Mouse (Mus musculus): Measurements from ENCODE around the gene Klf1. TPM values are rescaled to one million over a fixed set of nuclear protein-coding genes. Genes with fewer than 3 reads are reported as not detected.

Klf1 gene
- polyA plus RNA-seq, 1 experiment from 2014 or later, result 1.8 TPM

- no peak overlapping the region for H3K9ac ChIP-seq (ENCODE audit: low read length)
- no peaks in the 10 kb centered on the region for H3K36me3 ChIP-seq (ENCODE audit: control insufficient read depth, insufficient read depth, low read length)
- ATAC-seq (replicated peaks; ENCODE audit: low FRiP score, low TSS enrichment, low read depth) (no peak), DNase-seq (ENCODE audit: low spot score) (no peak)
- H3K4me1 ChIP-seq (replicated peaks; ENCODE audit: control insufficient read depth, insufficient read depth, low read length), result no peaks in the 10 kb centered on the region
- WGBS, result 88% methylated on average over 1 of the region's 1 CpGs
- H3K27ac ChIP-seq (ENCODE audit: low read depth), result no peak overlapping the region
- no peak overlapping the region for H3K4me3 ChIP-seq (ENCODE audit: low read depth, low read length)
- no peaks in the 10 kb centered on the region for H3K9me3 ChIP-seq (ENCODE audit: control insufficient read depth, low read length)
- no peak overlapping the region for H3K4me2 ChIP-seq (ENCODE audit: low read length)
- no peaks in the 10 kb centered on the region for H3K27me3 ChIP-seq (replicated peaks; ENCODE audit: control insufficient read depth, insufficient read depth, low read length)
Measured at GRCm38 (mm10) chr8:84878915-84879314, 22.8 kb upstream of the Klf1 start.

DNA sequence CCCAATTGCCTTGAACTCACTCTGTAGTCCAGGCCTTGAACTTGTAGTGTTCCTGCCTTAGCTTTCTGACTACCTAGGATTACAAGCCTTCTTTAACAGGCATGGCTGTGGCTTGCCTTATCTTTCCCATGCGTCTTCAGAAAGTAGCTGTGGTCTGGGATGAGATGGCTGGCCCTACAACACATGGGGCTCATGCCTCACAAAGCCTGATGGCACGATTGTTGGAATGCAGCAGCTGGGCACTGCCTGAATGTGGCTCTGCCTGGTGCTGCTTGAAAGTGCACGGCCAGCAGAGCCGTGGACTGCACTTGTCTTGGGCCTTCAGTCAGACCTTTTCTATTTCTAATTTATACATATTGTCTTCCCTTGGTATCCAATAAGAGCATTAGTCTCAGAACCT is 17.0 kb upstream of the Klf1 start:
- Histone ChIP-seq H3K4me2 (ENCODE audit: low read length) (no peak overlapping the region), H3K27me3 (replicated peaks; ENCODE audit: control insufficient read depth, insufficient read depth, low read length) (no peaks in the 10 kb centered on the region), H3K4me3 (ENCODE audit: low read depth, low read length) (no peak overlapping the region), H3K9ac (ENCODE audit: low read length) (no peak overlapping the region), H3K9me3 (ENCODE audit: control insufficient read depth, low read length) (no peaks in the 10 kb centered on the region), H3K4me1 (replicated peaks; ENCODE audit: control insufficient read depth, insufficient read depth, low read length) (no peaks in the 10 kb centered on the region), H3K27ac (ENCODE audit: low read depth) (no peak overlapping the region), H3K36me3 (ENCODE audit: control insufficient read depth, insufficient read depth, low read length) (peaks cover 37% of the 10 kb centered on the region)
- 86% methylated on average over 4 of the region's 4 CpGs for WGBS
- no peak for DNase-seq (ENCODE audit: low spot score)
- ATAC-seq (replicated peaks; ENCODE audit: low FRiP score, low TSS enrichment, low read depth), result no peak

DNA sequence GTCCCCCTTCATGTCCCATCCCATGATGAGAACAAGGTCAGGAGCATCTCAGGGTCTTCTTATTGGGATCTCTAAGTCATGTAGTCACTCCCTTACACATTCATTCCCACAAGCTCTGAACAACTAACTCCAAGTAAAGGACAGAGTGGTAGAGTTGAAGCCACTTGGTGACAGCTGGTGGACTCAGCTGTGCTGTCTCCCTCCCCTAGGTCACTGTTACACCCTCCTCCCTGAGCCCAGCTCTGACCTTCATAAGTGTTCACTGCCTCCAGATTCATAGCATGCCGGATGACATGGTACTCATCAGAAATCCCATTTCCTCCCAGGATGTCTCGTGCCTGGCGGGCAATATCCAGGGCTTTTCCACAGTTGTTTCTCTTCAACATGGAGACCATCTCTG is 13.4 kb upstream of the Klf1 start:
- H3K4me3 ChIP-seq (ENCODE audit: low read depth, low read length), result no peak overlapping the region
- DNase-seq (ENCODE audit: low spot score), result no peak
- H3K27ac ChIP-seq (ENCODE audit: low read depth), result no peak overlapping the region
- H3K4me2 ChIP-seq (ENCODE audit: low read length), result no peak overlapping the region
- peaks cover 4% of the 10 kb centered on the region for H3K4me1 ChIP-seq (replicated peaks; ENCODE audit: control insufficient read depth, insufficient read depth, low read length)
- peaks cover 41% of the 10 kb centered on the region for H3K36me3 ChIP-seq (ENCODE audit: control insufficient read depth, insufficient read depth, low read length)
- H3K9me3 ChIP-seq (ENCODE audit: control insufficient read depth, low read length), result no peaks in the 10 kb centered on the region
- no peaks in the 10 kb centered on the region for H3K27me3 ChIP-seq (replicated peaks; ENCODE audit: control insufficient read depth, insufficient read depth, low read length)
- WGBS, result 90% methylated on average over 3 of the region's 3 CpGs
- no peak overlapping the region for H3K9ac ChIP-seq (ENCODE audit: low read length)
- ATAC-seq (replicated peaks; ENCODE audit: low FRiP score, low TSS enrichment, low read depth), result no peak

GRCm38 (mm10) chr8:84889141-84889540 is 12.6 kb upstream of the Klf1 start:
- H3K4me1 ChIP-seq (replicated peaks; ENCODE audit: control insufficient read depth, insufficient read depth, low read length), result peaks cover 4% of the 10 kb centered on the region
- H3K9me3 ChIP-seq (ENCODE audit: control insufficient read depth, low read length), result no peaks in the 10 kb centered on the region
- no peak overlapping the region for H3K27ac ChIP-seq (ENCODE audit: low read depth)
- no peak for DNase-seq (ENCODE audit: low spot score)
- no peak for ATAC-seq (replicated peaks; ENCODE audit: low FRiP score, low TSS enrichment, low read depth)
- H3K9ac ChIP-seq (ENCODE audit: low read length), result no peak overlapping the region
- H3K27me3 ChIP-seq (replicated peaks; ENCODE audit: control insufficient read depth, insufficient read depth, low read length), result no peaks in the 10 kb centered on the region
- no peak overlapping the region for H3K4me3 ChIP-seq (ENCODE audit: low read depth, low read length)
- peaks cover 41% of the 10 kb centered on the region for H3K36me3 ChIP-seq (ENCODE audit: control insufficient read depth, insufficient read depth, low read length)
- 96% methylated on average over 1 of the region's 1 CpGs for WGBS
- no peak overlapping the region for H3K4me2 ChIP-seq (ENCODE audit: low read length)

DNA sequence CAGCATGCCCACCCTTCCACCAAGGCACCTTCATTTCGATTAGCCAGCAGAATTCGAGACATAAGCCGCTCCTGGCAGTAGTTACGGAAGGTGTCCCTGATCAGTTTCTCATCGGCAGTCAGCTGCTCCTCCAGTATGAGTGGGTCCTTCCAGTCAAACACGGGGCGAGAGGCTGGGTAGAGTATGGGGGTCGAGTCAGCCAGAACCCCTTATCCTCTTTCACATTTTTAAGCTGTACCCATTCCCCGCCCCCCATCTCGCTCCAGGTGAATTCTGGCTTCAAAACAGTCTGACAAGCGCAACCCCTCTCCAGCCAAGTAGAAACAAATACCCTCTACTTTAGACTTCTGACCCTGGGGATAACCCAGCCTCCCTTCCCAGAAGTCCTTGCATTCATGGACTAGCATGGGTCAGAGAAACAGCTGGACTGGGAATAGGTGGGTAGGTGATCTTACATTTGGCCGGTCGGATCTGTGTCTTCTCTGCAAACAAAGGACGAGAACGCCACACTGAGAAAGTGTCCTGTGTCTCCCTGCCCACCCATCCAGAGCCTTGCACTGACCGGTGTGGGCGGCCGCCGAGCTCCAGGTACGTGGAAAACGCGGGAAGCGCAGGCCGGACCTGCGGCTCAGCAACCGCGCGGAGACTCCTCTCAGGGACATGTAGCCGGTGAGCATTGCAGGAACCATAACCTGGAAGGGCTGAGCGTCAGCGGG is 8.6 kb upstream of the Klf1 start:
- Histone ChIP-seq H3K4me1 (replicated peaks; ENCODE audit: control insufficient read depth, insufficient read depth, low read length) (peaks cover 8% of the 10 kb centered on the region), H3K4me3 (ENCODE audit: low read depth, low read length) (peak overlapping the region; percentile 74), H3K9ac (ENCODE audit: low read length) (peak overlapping the region; percentile 58), H3K9me3 (ENCODE audit: control insufficient read depth, low read length) (no peaks in the 10 kb centered on the region), H3K27me3 (replicated peaks; ENCODE audit: control insufficient read depth, insufficient read depth, low read length) (no peaks in the 10 kb centered on the region), H3K4me2 (ENCODE audit: low read length) (peak overlapping the region; percentile 87), H3K27ac (ENCODE audit: low read depth) (no peak overlapping the region), H3K36me3 (ENCODE audit: control insufficient read depth, insufficient read depth, low read length) (peaks cover 16% of the 10 kb centered on the region)
- no peak for DNase-seq (ENCODE audit: low spot score)
- WGBS, result 8% methylated on average over 31 of the region's 31 CpGs
- ATAC-seq (replicated peaks; ENCODE audit: low FRiP score, low TSS enrichment, low read depth), result peak; percentile 47; the same call in 1 of the 2 replicates

- H3K9me3 ChIP-seq (ENCODE audit: control insufficient read depth, low read length), result no peaks in the 10 kb centered on the region
- H3K4me1 ChIP-seq (replicated peaks; ENCODE audit: control insufficient read depth, insufficient read depth, low read length), result peaks cover 8% of the 10 kb centered on the region
- H3K27me3 ChIP-seq (replicated peaks; ENCODE audit: control insufficient read depth, insufficient read depth, low read length), result no peaks in the 10 kb centered on the region
- WGBS, result under 1% methylated on average over 11 of the region's 11 CpGs
- no peak within 1 kb of the TSS for H3K27ac ChIP-seq (ENCODE audit: low read depth)
- peak within 1 kb of the TSS; percentile 87 for H3K4me2 ChIP-seq (ENCODE audit: low read length)
- ATAC-seq (replicated peaks; ENCODE audit: low FRiP score, low TSS enrichment, low read depth) (peak; percentile 96), DNase-seq (ENCODE audit: low spot score) (peak; percentile 87)
- H3K9ac ChIP-seq (ENCODE audit: low read length), result peak within 1 kb of the TSS; percentile 58
- H3K36me3 ChIP-seq (ENCODE audit: control insufficient read depth, insufficient read depth, low read length), result peaks cover 12% of the 10 kb centered on the region; the same call in 1 of the 2 replicates
- peak within 1 kb of the TSS; percentile 74 for H3K4me3 ChIP-seq (ENCODE audit: low read depth, low read length)
Measured at GRCm38 (mm10) chr8:84893709-84894134, 8.0 kb upstream of the Klf1 start, which contains the start of gene Gcdh. Gcdh (minus strand) TSS chr8:84893921.

DNA sequence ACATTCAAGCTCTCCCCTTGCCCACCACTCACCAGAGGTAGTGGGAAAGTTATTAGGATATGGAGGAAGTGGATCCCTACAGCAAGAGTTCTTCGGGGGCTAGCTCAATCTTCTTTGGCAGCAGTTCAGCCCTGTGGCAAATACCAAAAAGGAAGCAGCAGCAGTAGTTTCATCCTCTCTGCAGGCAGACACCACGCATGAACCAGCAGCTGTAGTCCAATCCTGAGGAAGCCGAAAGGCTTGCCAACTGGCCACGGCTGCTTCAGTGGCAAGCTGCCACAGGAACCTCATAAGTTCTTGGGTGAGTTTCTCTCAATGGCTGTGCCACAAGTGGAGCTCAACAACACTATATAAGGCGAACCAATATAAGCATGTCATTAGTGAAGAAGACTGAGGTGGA is 5.8 kb upstream of the Klf1 start:
- Histone ChIP-seq H3K4me2 (ENCODE audit: low read length) (no peak overlapping the region), H3K27me3 (replicated peaks; ENCODE audit: control insufficient read depth, insufficient read depth, low read length) (no peaks in the 10 kb centered on the region), H3K4me3 (ENCODE audit: low read depth, low read length) (no peak overlapping the region), H3K27ac (ENCODE audit: low read depth) (no peak overlapping the region), H3K4me1 (replicated peaks; ENCODE audit: control insufficient read depth, insufficient read depth, low read length) (peaks cover 8% of the 10 kb centered on the region), H3K9me3 (ENCODE audit: control insufficient read depth, low read length) (no peaks in the 10 kb centered on the region), H3K36me3 (ENCODE audit: control insufficient read depth, insufficient read depth, low read length) (no peaks in the 10 kb centered on the region), H3K9ac (ENCODE audit: low read length) (no peak overlapping the region)
- ATAC-seq (replicated peaks; ENCODE audit: low FRiP score, low TSS enrichment, low read depth) (no peak), DNase-seq (ENCODE audit: low spot score) (no peak)
- WGBS, result 88% methylated on average over 5 of the region's 5 CpGs

DNA sequence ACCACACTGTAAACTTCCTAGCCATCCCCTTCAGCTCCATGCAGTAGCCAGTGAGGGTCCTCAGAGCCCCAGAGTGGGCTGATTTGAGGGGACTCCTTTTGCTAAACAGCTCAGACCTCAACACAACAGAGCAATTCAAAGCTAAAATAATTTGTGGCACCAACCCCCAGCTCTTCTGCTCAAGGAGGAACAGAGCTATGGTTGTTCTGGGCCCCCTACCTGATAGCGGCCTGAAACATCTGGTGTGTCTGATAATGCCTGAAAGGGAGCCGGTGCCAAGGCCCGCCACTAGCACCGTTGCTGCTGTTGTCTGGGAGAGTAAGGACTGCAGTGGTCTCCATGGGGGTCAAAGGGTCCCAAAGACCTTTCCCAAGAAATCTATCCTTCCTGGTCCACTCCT is 657 bp upstream of the Klf1 start:
- H3K9ac ChIP-seq (ENCODE audit: low read length), result no peak overlapping the region
- DNase-seq (ENCODE audit: low spot score) (no peak), ATAC-seq (replicated peaks; ENCODE audit: low FRiP score, low TSS enrichment, low read depth) (no peak)
- H3K27me3 ChIP-seq (replicated peaks; ENCODE audit: control insufficient read depth, insufficient read depth, low read length), result no peaks in the 10 kb centered on the region
- H3K4me2 ChIP-seq (ENCODE audit: low read length), result no peak overlapping the region
- H3K4me1 ChIP-seq (replicated peaks; ENCODE audit: control insufficient read depth, insufficient read depth, low read length), result 0 out of 2 replicates have a peak, but pooled peaks cover 4% of the 10 kb centered on the region
- H3K4me3 ChIP-seq (ENCODE audit: low read depth, low read length), result no peak overlapping the region
- H3K36me3 ChIP-seq (ENCODE audit: control insufficient read depth, insufficient read depth, low read length), result no peaks in the 10 kb centered on the region
- H3K9me3 ChIP-seq (ENCODE audit: control insufficient read depth, low read length), result no peaks in the 10 kb centered on the region
- no peak overlapping the region for H3K27ac ChIP-seq (ENCODE audit: low read depth)
- WGBS, result 68% methylated on average over 4 of the region's 4 CpGs

DNA sequence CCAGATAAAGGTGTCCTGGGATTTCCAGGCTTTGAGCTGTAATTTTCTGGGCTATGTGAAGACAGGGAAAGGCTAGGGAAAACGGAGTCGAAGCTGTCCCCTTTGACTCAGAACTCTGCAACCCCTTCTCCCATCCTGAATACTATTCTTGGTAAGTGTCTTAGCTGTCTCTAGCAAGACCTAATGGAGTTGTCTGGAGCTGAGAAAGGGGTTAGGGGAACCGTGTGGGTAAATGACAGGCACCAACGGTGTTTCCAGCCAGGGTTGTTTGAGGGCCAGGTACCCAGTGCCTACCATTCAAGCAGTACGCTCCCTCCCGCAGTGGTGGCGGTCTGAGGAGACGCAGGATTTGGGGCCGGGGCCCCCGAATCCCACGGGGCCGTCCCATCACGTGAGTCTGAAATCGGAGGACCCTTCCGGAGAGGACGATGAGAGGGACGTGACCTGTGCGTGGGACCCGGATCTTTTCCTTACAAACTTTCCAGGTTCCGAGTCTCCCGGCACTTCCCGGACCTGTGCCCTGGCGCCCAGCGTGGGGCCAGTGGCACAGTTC is 715 bp downstream of the Klf1 start:
- 0 out of 2 replicates have a peak, but pooled peaks cover 4% of the 10 kb centered on the region for H3K4me1 ChIP-seq (replicated peaks; ENCODE audit: control insufficient read depth, insufficient read depth, low read length)
- ATAC-seq (replicated peaks; ENCODE audit: low FRiP score, low TSS enrichment, low read depth), result peak; percentile 41
- no peaks in the 10 kb centered on the region for H3K27me3 ChIP-seq (replicated peaks; ENCODE audit: control insufficient read depth, insufficient read depth, low read length)
- peak; percentile 56 for DNase-seq (ENCODE audit: low spot score)
- H3K4me3 ChIP-seq (ENCODE audit: low read depth, low read length), result peak overlapping the region; percentile 62
- H3K9me3 ChIP-seq (ENCODE audit: control insufficient read depth, low read length), result no peaks in the 10 kb centered on the region
- H3K9ac ChIP-seq (ENCODE audit: low read length), result peak overlapping the region; percentile 81
- no peaks in the 10 kb centered on the region for H3K36me3 ChIP-seq (ENCODE audit: control insufficient read depth, insufficient read depth, low read length)
- H3K27ac ChIP-seq (ENCODE audit: low read depth), result peak overlapping the region; percentile 73
- peak overlapping the region; percentile 99 for H3K4me2 ChIP-seq (ENCODE audit: low read length)
- WGBS, result 3% methylated on average over 24 of the region's 24 CpGs

All from intestine, embryonic 14.5 days (tissue).